Mouse (Mus musculus) liver, adult (tissue): Measurements from ENCODE around the gene Cdca4.

Experiments used
- GATA4 ChIP-seq: IDR thresholded peaks from 2 replicates; pipeline ENCODE4 v1.6.1; 2014; ENCODE audit warnings: mild to moderate bottlenecking, low read length; ENCODE audit not compliant: insufficient replicate concordance

Cdca4 gene

GRCm38 (mm10) chr12:112866467-112867080 lies 37.4 kb upstream of the Cdca4 start:
- TF ChIP-seq GATA4: no peak

DNA sequence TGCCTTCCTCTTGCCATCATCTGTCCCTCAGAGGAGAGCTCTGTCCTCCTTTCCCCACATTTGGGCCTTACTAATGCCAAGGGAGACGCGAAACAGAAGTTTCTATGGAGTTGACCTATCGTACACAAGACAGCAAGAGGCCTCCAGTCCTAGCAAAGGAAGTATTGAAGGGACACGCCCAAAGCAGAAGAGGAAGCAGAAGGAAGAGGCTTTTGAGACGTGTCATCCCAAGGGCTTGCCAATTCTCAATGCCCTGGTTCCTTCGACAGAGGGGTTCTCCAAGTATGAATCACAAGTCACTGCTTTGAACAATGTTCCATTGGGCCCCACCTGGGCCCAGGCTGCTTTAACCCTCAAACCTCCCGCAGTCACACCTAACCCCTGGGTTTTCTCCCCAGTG lies 35.6 kb upstream of the Cdca4 start:
- TF ChIP-seq GATA4: no peak

GRCm38 (mm10) chr12:112861911-112862321 lies 32.7 kb upstream of the Cdca4 start:
- TF ChIP-seq GATA4: no peak

GRCm38 (mm10) chr12:112860765-112861164 lies 31.5 kb upstream of the Cdca4 start:
- no peak for TF ChIP-seq GATA4

- no peak for TF ChIP-seq GATA4
These were observed 30.7 kb upstream of the Cdca4 start for GRCm38 (mm10) chr12:112859930-112860329.

- TF ChIP-seq GATA4: no peak
These were observed 29.5 kb upstream of the Cdca4 start for GRCm38 (mm10) chr12:112858581-112859336.

- no peak for TF ChIP-seq GATA4
These were observed 28.1 kb upstream of the Cdca4 start for GRCm38 (mm10) chr12:112857021-112857925.

GRCm38 (mm10) chr12:112856338-112856737 lies 27.1 kb upstream of the Cdca4 start:
- no peak for TF ChIP-seq GATA4

- no peak for TF ChIP-seq GATA4
These were observed 25.5 kb upstream of the Cdca4 start for GRCm38 (mm10) chr12:112854610-112855333.

DNA sequence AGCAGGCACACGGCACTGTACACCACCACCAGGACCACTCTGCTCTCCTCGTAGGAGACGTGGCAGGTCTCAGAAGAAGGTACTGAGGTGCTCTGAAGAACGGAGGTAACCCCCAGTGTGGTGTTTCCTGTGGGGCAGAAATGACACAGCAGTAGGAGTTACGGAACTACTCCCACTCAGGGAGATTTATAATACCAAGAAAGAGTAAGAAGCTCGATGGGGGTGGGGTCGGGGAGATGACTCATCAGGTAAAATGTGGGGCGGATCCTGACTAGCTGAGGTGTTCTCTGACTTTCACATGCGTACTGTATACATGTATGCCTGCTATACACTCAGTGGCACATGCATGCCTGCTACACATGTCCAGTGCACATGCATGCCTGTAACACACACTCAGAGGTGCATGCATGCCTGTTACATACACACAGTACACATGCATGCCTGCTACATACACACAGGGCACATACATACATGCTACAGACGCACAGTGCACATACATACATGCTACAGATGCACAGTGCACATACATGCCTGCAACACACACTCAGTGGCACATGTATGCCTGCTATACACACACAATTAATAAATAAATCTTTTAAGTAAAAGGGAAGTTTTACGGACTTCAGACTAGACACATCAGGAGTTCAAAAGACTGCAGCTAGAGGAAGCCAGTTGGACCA lies 24.0 kb upstream of the Cdca4 start:
- TF ChIP-seq GATA4: no peak

DNA sequence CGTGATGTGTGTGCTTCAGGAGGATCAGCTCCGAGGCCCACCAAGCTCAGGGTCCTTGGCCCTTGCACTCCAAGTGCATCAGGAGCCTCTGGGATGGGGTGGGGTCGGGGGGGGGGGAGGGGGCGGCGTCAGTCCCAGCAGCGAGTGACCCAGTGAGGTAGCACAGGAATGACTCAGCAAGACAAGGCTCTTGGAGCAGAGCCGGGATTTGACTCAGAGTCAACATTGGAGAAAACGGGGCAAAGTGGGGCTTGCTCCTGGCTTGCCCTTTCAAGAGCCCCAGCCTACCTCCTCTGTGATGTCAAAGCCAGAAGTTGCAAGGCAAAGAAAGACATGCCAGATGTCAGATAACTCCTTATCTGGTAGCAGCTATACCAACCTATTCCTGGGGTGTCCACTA lies 21.9 kb upstream of the Cdca4 start:
- no peak for TF ChIP-seq GATA4

- TF ChIP-seq GATA4: no peak
These were observed 21.1 kb upstream of the Cdca4 start for GRCm38 (mm10) chr12:112850344-112850743.

- no peak for TF ChIP-seq GATA4
These were observed 20.2 kb upstream of the Cdca4 start for GRCm38 (mm10) chr12:112849235-112850022.

GRCm38 (mm10) chr12:112847880-112848279 lies 18.7 kb upstream of the Cdca4 start:
- no peak for TF ChIP-seq GATA4
